Mouse (Mus musculus) monocyte, adult 2 months (primary cell): Measurements from ENCODE around the gene Tnf.

Experiments used
- DNase-seq, 2 experiments: peaks; one replicate each; pipeline ENCODE4 v3.0.0; 2022; ENCODE audit warnings: low spot score in 2 of 2, low read depth in 1 of 2

Tnf gene

GRCm38 (mm10) chr17:35201787-35202186 is at the start of gene Tnf:
Tnf (minus strand) TSS chr17:35202007.
- DNase-seq = peak in 1 of 2 experiments; percentile 81

GRCm38 (mm10) chr17:35251162-35251719 is 49.4 kb upstream of the Tnf start:
- no peak for DNase-seq

- no peak for DNase-seq
Measured at GRCm38 (mm10) chr17:35250348-35251120, 48.7 kb upstream of the Tnf start.

- DNase-seq = no peak
Measured at GRCm38 (mm10) chr17:35249451-35250197, 47.8 kb upstream of the Tnf start.

- no peak for DNase-seq
Measured at GRCm38 (mm10) chr17:35248986-35249385, 47.2 kb upstream of the Tnf start.

- DNase-seq = no peak
Measured at GRCm38 (mm10) chr17:35247144-35247543, 45.3 kb upstream of the Tnf start.

- DNase-seq = no peak
Measured at GRCm38 (mm10) chr17:35245731-35246623, 44.2 kb upstream of the Tnf start.

GRCm38 (mm10) chr17:35244999-35245398 is 43.2 kb upstream of the Tnf start:
- no peak for DNase-seq

- DNase-seq = no peak
Measured at GRCm38 (mm10) chr17:35243086-35243485, 41.3 kb upstream of the Tnf start.

GRCm38 (mm10) chr17:35242015-35242941 is 40.5 kb upstream of the Tnf start:
- DNase-seq = peak in 1 of 2 experiments; percentile 71

GRCm38 (mm10) chr17:35241305-35242014 is 39.7 kb upstream of the Tnf start, which contains the start of gene Ddx39b:
Ddx39b (plus strand) TSS chr17:35241746.
- peak; percentile 92 to 96 for DNase-seq

GRCm38 (mm10) chr17:35240384-35241304 is 38.8 kb upstream of the Tnf start:
- no peak for DNase-seq

GRCm38 (mm10) chr17:35239700-35240099 is 37.9 kb upstream of the Tnf start:
- DNase-seq = no peak

- no peak for DNase-seq
Measured at GRCm38 (mm10) chr17:35237504-35237903, 35.7 kb upstream of the Tnf start.

GRCm38 (mm10) chr17:35236996-35237395 is 35.2 kb upstream of the Tnf start:
- no peak for DNase-seq

- DNase-seq = peak; percentile 87 to 96
Measured at GRCm38 (mm10) chr17:35236390-35236746, 34.6 kb upstream of the Tnf start.

GRCm38 (mm10) chr17:35235614-35236389 is 34.0 kb upstream of the Tnf start, which contains the start of gene Nfkbil1:
Nfkbil1 (minus strand) TSS chr17:35235792.
- peak; percentile 72 to 80 for DNase-seq
